Mouse (Mus musculus): Measurements from ENCODE around the gene Anpep.

The Anpep gene

GRCm38 (mm10) chr7:79860811-79861210 lies at the start of gene Anpep:
Gene Anpep, minus strand, starts transcription at chr7:79861059.
- no peak for DNase-seq (ENCODE audit: low spot score)

GRCm38 (mm10) chr7:79907356-79907755 lies 46.5 kb upstream of the Anpep start:
- DNase-seq (ENCODE audit: low spot score): no peak

GRCm38 (mm10) chr7:79906914-79907313 lies 46.1 kb upstream of the Anpep start:
- no peak for DNase-seq (ENCODE audit: low spot score)

- DNase-seq (ENCODE audit: low spot score): no peak
These were observed 44.3 kb upstream of the Anpep start for GRCm38 (mm10) chr7:79905193-79905592.

- no peak for DNase-seq (ENCODE audit: low spot score)
These were observed 42.4 kb upstream of the Anpep start for GRCm38 (mm10) chr7:79903160-79903792.

- no peak for DNase-seq (ENCODE audit: low spot score)
These were observed 39.9 kb upstream of the Anpep start for GRCm38 (mm10) chr7:79900753-79901152.

- DNase-seq (ENCODE audit: low spot score): no peak
These were observed 34.4 kb upstream of the Anpep start for GRCm38 (mm10) chr7:79895225-79895624.

- no peak for DNase-seq (ENCODE audit: low spot score)
These were observed 33.9 kb upstream of the Anpep start for GRCm38 (mm10) chr7:79894790-79895189.

GRCm38 (mm10) chr7:79892576-79893428 lies 31.9 kb upstream of the Anpep start:
- DNase-seq (ENCODE audit: low spot score): no peak

- no peak for DNase-seq (ENCODE audit: low spot score)
These were observed 29.8 kb upstream of the Anpep start for GRCm38 (mm10) chr7:79890436-79891221.

- DNase-seq (ENCODE audit: low spot score): no peak
These were observed 27.7 kb upstream of the Anpep start for GRCm38 (mm10) chr7:79888603-79889002.

- DNase-seq (ENCODE audit: low spot score): no peak
These were observed 22.9 kb upstream of the Anpep start for GRCm38 (mm10) chr7:79883613-79884334.

- DNase-seq (ENCODE audit: low spot score): no peak
These were observed 21.0 kb upstream of the Anpep start for GRCm38 (mm10) chr7:79881901-79882300.

- no peak for DNase-seq (ENCODE audit: low spot score)
These were observed 20.1 kb upstream of the Anpep start for GRCm38 (mm10) chr7:79880998-79881397.

- DNase-seq (ENCODE audit: low spot score): no peak
These were observed 19.2 kb upstream of the Anpep start for GRCm38 (mm10) chr7:79880033-79880432.

- DNase-seq (ENCODE audit: low spot score): no peak
These were observed 17.7 kb upstream of the Anpep start for GRCm38 (mm10) chr7:79878455-79879025.

- no peak for DNase-seq (ENCODE audit: low spot score)
These were observed 12.5 kb upstream of the Anpep start for GRCm38 (mm10) chr7:79873407-79873806.

GRCm38 (mm10) chr7:79871797-79872345 lies 11.0 kb upstream of the Anpep start:
- no peak for DNase-seq (ENCODE audit: low spot score)

- DNase-seq (ENCODE audit: low spot score): no peak
These were observed 8.3 kb upstream of the Anpep start for GRCm38 (mm10) chr7:79869072-79869719.

- no peak for DNase-seq (ENCODE audit: low spot score)
These were observed 7.6 kb upstream of the Anpep start for GRCm38 (mm10) chr7:79868475-79868874.

- DNase-seq (ENCODE audit: low spot score): no peak
These were observed 7.0 kb upstream of the Anpep start for GRCm38 (mm10) chr7:79867861-79868260.
